Mouse (Mus musculus) kidney, adult 18-20 months (tissue): ENCODE results near the gene Ttk.

ENCODE experiments used
- DNase-seq: peaks from one replicate; pipeline ENCODE4 v3.0.0; 2021

Gene Ttk

DNA sequence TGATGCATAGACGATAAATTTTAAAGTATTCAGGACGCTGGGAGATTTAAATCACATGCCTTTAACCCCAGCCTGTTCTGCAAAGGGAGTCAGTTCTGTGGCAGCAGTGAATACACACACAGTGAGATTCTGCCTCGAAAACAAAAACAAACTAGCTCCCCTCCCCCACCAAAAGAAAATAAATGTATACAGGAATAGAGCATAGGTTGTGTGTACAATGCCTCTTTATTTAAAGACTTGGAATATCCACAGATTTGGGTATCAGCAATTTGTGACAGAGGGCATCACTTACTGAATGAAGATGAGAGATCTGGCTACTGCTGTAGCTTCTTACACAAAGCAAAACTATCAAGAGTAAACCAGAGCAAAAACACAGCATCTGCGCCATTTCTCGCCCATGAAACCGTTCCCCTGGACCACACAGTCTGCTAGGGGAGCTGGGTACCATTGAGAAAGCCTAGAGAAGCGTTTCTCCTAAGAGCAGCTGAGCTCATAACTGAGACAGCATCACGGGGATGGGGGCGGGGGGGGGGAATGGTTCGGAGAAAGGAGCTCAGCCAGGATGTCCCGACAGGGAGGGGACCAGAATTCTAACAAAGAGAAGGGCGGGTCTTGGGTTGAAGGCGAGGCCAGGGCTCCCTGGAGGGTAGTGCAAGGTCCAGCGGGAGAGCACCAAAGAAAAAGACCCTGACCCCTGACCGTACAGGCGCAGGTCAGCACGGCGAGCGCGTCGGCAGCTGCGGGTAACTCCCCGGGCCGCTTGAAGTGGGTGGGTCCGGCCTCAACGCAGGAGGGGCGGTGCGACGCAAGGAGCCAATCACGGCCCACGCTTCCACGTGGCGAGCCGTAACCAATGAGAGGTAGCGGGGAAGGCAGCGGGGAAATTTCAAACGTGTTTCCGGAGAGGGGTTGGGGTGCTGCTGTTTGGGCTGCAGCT is at the start of gene Ttk:
Gene Ttk, plus strand, starts transcription at position 879 of the 937 bp plus-strand sequence.
- peak; percentile 90 for DNase-seq

DNA sequence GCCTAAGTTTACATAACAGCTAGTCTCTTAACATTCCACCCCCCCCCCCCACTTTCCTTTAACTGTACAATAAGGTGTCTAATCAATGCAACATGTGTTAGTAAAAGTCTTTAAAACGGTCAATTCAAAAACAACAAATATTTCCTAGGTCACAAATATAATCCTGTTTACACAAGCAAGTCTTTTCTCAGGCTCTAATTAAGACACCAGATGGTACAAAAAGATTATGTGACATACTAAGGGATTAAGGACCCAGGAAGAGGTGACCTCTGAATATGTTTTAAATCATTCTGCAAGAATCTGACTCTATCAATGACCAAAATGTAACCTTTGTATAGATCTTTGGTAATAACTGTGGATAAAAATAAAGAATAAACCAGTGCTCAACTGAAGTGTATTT is 49.0 kb upstream of the Ttk start:
- DNase-seq, result no peak

- DNase-seq, result no peak
These were observed 45.2 kb upstream of the Ttk start for GRCm38 (mm10) chr9:83789326-83789725.

DNA sequence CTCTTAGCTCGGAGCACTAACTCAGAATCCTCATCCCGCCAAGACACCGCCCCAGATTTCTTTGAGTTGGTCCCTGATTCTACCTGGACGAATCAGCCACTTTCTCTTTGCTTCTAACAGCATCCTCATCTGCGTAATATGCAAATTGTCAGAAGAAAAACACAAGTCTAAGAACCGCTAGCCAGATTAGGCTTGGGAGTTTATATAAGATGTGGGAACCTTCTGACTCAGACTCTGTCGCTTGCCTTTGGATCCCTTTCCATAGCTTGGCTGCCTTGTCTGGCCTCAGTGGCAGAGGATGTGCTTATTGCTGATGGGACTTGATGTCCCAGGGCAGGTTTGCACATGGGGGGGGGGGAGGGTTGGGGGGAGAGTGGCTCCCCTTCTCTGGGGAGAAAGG is 37.6 kb upstream of the Ttk start:
- DNase-seq, result no peak

DNA sequence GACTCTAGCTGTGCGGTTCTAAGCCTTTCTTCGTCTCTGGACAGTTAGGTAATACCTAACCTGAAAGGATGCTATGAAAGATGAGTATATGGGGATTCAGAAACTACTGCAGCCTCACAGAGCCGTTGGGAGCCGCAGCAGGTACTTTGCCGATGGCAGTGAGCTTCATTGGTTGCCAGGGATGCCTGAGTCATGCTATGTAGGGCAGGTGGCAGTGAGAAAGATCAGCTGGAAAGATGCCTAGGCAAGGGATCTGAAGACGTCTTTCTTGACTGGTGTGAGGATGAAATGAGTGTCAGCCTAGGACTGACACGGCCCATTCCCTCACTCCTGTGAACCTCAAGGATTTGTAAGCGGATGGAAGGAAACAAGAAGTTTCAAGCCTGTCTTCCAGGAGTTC is 36.6 kb upstream of the Ttk start:
- DNase-seq, result no peak

DNA sequence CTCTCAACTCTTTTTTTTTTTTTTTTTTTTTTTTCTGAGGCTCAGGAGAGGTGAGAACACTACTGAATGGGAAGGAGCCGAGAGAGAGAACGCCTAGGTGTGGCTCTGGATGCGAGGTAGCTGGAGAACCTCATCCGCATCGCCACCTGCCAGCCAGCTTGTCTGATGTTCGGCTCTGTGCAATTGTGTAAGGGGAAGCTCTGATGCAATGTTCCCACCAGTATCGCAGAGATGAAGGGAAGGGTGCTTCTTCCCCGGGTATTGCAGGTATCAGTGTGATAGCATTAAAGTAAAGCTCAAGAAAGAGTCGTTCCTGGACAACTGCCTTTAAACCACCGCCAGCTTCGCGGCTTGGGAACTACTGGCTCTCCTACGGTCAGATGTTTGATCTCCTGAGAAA is 30.1 kb upstream of the Ttk start:
- DNase-seq, result no peak

DNA sequence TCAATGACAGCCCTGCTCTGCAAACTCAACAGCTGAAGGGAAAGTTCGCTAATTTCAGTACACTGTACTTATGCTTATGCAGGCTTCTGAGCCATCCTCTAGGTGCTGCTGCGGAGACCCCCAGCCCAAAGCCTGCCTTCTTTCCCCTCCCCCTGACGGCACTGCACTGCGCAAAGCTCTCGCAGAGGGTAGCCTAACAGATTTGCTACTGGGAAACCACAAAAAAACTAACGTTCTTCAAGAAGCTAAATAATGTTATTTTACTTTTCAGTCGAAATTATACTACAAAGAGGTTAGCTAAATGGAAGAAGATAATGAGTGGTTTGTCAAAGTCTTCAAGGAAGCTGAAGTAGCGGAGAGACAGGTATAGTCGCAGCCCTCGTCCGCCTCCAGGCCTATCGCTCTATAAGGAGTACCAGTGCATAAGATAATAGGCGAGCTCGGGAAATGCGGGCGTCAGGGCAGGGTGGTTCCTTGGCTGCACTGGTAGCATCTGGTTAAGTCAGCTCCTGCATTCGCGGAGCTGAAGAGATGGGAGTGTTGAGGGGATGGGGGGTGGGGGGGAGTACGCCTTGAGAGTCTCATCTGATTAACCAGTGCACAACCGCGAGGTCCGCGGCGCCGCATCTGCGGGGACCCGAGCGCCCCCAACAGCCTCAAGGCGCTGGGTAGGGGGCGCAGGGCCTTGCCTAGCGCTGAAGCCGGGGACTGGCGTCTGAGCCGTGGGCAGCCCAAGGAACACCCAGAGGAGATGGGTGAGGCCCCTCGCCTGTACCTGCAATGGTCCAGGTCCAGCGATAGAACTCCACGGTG is 29.1 kb upstream of the Ttk start:
- no peak for DNase-seq

DNA sequence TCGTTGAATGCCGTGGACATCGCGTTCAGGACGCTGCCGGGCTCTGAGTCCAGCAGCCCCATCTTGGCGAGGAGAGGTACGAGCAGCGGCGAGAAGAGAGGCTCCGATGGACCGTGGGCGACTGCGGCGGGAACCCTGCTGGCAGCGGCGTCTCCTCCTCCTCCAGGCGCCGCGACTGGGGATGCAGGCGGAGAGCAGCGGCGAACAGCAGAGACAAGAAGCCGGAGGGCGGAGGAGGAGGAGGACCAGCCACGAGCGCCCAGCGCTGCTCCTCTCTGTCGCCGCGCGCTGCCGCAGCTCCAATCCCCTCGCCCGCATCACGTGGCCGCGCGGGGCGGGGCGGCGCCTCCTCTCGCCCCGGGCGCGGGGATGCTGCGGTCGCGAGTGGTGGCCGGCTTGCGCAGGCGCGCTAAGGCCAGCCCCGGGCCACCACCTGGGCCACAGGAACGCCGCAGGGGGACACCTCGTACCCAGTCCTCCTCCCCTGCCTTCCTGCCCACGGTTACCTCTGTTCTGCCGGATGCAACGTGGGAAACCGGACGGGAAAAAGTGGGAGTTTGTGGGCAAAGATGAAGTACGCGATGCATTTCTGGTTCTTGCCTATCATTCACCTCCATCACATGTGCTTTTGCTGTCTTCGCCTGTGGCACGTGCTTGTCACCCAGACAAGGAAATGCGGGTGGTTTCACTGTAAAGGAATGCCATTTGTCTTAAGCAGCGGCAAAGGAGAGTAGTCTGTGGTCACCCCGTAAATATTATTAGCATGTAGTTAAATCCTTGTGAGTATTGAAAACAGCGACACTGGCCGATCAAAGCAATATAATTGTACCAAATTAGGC is 28.3 kb upstream of the Ttk start, which contains the start of gene Elovl4:
Gene Elovl4, minus strand, starts transcription at position 301 of the 839 bp plus-strand sequence.
- peak; percentile 33 for DNase-seq

GRCm38 (mm10) chr9:83807562-83807961 is 26.9 kb upstream of the Ttk start:
- DNase-seq, result peak; percentile 31

DNA sequence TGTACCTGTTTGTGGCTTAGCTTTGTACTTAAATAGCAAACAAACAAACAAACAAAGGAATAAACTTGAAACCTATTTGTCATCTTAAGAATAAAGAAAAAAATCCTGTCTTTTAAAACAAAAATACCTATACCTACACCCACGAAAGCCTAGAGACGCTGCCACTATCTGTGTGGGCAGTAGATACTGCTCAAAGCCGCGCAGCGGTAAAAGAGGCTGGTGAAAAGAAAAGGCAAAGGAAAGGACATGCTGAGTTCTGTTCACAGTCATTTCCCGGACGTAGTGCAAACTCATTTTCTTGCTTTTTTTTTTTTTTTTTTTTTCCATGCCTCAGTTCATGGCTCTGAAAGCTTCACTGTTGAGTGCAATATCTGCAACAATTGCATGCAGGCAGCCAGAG is 15.3 kb upstream of the Ttk start:
- no peak for DNase-seq

DNA sequence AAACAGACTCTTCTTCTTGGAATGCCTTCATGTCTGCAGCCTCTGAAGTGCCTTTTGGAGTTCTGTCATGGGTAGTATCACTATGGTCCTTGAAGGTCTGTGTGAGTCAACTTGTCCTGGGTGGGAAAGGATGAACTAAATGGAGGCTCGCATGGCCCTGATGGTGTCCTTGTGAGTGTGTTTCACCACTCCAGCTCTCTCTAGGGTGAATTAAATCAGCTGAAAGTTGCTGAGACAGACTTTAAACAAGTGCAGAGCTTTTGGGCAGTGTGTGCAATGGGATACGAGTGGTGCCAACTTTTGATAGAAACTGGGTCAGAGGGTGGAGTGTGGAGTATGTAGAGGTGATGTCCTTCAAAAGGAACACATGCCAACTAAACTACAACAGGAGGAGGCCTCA is 13.5 kb upstream of the Ttk start:
- no peak for DNase-seq

DNA sequence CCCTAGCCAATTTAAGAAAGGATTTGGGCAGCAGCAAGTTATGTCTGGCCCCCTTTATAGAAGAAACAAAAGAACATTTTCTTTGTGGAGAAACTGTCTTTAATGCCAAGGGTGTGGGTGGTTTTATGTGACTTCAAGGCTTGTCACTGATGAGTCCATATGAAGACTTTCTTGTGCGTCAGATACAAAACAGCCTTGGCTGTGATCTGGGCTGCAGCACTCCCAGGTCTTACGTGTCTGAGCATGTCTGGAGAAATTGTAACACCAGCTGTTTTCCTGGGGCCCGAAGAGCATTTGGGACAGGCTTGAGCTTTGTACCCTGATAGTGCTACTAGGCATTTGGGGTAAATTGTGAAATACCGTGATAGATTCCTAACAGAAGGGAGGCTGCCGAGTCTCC is 11.6 kb upstream of the Ttk start:
- DNase-seq, result no peak

- DNase-seq, result no peak
These were observed 4.6 kb upstream of the Ttk start for GRCm38 (mm10) chr9:83829896-83830295.

DNA sequence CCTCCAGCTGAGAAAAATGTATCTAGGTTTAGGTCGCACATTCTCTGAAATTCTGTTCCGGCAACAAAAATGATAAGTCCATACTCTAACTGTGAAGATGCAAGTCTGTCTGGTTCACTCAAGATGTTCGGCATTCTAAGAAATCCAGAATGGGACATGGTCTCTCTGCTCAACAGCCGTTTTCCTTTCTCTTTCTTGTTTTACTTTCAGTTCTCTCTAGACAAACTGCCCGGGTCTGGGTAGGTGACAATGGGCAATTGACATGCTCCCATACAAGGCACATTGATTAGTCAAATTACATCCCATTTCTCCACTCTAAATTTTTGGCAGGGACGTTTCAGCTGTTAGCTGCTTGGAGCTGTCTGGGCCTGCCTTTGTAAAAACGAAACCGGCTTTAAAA is 3.3 kb upstream of the Ttk start:
- no peak for DNase-seq

DNA sequence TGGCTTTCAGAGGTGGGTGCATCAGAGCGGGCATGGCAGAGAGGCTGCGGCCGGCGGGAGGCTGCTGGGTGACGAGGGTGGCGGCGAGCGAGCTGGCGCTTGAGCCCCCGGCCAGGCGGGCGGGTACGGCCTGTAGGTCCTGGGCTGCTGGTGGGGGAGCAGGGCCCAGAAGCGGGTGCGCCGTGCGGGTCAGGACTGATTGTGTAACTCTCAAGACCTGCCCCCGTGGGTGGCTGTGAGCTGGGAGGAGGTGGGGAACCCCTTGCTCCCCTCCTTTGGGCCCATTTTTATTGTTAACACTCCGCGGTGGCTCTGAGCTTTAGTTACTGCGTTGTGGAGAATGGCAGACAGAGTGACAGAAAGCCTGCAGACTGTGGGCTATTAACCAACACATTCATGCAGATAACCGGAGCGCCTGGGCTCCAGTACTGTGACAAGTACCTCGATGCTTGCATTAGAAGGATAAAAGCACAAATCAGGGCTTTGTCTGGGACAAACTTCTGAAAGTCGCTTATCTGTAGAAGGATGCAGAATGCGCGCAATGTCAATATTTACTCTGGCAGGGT is 342 bp downstream of the Ttk start:
- no peak for DNase-seq

GRCm38 (mm10) chr9:83852464-83852863 is 18.0 kb downstream of the Ttk start:
- no peak for DNase-seq

DNA sequence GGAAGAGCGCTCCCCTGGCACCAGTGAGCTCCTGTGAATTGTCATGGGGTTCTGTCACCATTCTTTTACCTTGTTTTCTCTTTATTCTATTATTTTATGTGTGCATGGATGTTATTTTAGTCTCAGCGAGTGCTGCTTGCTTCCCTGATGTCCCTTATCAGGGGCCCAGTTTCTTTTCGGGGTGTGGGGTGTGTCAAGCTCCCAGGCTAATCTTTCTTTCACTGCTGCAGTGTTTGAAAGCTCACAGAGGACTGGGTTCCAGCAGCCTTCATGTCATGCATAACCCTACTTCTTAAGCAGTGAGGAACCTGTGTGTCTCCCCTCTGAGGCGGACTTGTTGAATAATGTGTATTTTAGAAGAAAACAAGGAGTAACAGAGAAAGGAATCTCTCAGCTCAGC is 30.7 kb downstream of the Ttk start:
- no peak for DNase-seq

DNA sequence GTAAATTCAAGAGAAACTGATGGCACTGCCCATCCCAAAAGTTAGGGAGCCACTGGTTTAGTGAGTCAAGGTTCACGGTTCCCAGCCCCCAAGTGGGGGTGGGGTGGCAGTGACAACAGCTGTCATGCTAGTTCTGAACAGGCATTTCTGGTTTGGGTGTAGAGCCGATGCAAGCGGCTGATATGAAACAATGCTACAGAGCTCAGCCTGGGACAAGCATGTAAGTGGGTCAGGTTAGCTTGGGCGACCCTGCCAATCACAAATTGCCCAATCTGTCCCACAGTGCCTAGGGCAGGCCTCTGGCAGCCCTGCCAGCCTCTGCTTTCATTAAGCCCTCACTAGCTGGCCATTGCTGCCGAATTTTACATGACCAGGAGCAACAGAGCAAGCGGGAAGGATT is 47.7 kb downstream of the Ttk start:
- no peak for DNase-seq

DNA sequence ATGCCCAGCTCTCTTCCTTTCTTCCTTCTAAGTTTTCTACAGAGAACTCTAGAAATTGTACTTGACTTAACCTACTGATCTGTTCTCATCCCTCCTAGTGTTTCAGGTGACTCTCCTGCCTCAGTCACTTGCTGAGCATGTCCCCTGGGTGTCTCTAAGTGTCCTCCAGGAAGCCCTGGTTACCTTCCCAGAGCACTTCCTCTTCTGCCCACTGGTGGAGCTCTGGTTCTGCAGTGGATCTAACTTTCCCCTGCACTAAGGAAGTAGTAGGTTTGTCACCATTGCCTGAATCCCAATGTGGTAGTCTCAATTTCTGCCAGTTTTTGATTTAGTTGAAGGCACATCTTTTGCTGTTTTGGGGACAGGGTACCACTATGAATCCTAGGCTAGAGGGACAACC is 51.7 kb downstream of the Ttk start:
- no peak for DNase-seq

DNA sequence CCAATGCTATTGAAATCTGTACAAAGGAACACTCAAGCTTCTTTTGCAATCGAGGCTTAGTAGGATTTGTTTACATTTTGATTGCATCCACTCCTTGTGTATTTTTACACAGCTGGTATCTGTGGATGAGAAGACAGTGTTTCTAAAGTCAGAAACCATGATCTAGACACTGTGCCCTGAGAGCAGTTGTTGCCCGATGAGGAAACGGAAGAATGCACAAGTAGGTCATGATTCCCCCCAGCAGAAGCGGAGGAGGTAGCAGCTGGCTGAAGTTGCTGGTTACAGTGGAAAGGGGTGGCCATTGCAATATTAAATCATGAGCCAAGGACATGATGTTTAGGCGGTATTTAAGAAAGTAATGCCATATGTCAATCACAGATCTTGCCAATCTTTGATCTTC is 53.7 kb downstream of the Ttk start:
- no peak for DNase-seq

DNA sequence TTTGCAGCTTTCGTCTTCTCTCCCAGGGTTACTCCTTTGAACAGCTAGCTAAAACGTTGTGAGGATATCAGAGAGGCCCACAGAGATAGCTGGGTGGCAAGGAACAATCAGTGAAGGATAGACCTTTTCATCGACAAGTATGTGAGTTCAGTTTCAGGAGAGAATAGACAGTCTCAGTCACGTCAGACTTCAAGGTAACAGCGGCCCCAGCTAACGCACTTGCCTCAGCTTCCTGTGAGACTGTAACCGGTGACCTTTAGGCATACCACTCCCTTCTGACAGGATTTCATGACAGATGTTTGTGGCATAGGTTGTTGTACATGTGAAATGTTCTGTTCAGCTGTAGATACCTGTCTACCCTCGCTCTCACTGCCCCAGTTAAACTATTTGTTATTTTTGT is 58.6 kb downstream of the Ttk start:
- no peak for DNase-seq

DNA sequence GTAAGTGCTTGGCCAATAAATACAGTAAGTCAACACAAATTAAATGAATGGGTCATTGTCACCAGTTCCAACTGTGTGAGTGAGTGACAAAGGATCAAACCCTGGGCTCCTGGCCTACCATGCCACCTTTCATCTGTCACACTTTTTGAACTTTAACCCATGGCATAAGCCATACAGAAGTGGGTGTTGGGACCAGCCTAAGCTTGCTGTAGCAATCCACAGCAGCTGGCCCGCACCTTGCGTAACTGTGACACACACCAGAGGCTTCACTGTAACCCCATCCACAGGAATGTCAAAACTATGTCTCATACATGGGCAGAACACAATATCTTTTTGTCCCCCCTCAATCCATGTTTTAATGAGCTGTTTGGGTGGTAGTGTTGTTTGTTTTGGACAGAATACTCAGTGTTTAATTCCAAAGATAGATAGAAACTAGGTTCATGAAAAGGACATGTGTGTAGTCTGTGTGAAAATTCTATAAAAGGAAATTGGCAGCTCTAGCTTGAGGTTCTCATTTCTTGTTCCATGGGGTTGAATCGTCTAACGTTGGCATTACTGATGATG is 59.4 kb downstream of the Ttk start:
- no peak for DNase-seq
